Mouse (Mus musculus) hindbrain, embryonic 13.5 days (tissue): ENCODE results near the gene Gm20816. TPM values are rescaled to one million over a fixed set of nuclear protein-coding genes. Genes with fewer than 3 reads are reported as not detected.
"Not testable (repeated sequence)": the region's sequence is repeated elsewhere in the genome, so short reads cannot be mapped to it uniquely, and the experiment has no call there.

Experiments used
- ATAC-seq: fragments of 200-750 bp; cut with Nextera tagmentation; 2 replicates; pipeline ENCODE4 v1.8.0; 2017; ENCODE audit warnings: moderate TSS enrichment; ENCODE audit not compliant: low FRiP score
- H3K27ac ChIP-seq: fragments of 300-500 bp; sonication (generic); 2 replicates; pipeline ENCODE4 v1.5.1; 2015; ENCODE audit warnings: inconsistent platforms, mild to moderate bottlenecking, moderate library complexity
- H3K27me3 ChIP-seq: fragments of 300-500 bp; sonication (generic); 2 replicates; pipeline ENCODE4 v1.6.1; 2015; ENCODE audit warnings: mild to moderate bottlenecking, inconsistent platforms
- H3K36me3 ChIP-seq: fragments of 300-500 bp; sonication (generic); 2 replicates; pipeline ENCODE4 v1.6.1; 2015; ENCODE audit warnings: mild to moderate bottlenecking, inconsistent platforms
- H3K4me1 ChIP-seq: fragments of 300-500 bp; sonication (generic); replicated peaks from 2 replicates; pipeline ENCODE4 v1.6.1; 2015; ENCODE audit warnings: inconsistent platforms
- H3K4me2 ChIP-seq: fragments of 300-500 bp; sonication (generic); 2 replicates; pipeline ENCODE4 v1.6.1; 2015; ENCODE audit warnings: inconsistent platforms, mild to moderate bottlenecking, moderate library complexity
- H3K4me3 ChIP-seq: fragments of 300-500 bp; sonication (generic); 2 replicates; pipeline ENCODE4 v1.5.1; 2015; ENCODE audit warnings: mild to moderate bottlenecking, inconsistent platforms
- H3K9ac ChIP-seq: fragments of 300-500 bp; sonication (generic); 2 replicates; pipeline ENCODE4 v1.6.1; 2015; ENCODE audit warnings: mild to moderate bottlenecking, inconsistent platforms
- H3K9me3 ChIP-seq: fragments of 300-500 bp; sonication (generic); 2 replicates; pipeline ENCODE4 v1.6.1; 2016; ENCODE audit warnings: inconsistent platforms
- WGBS: fragments of 180-500 bp; shearing (Covaris S2); methylation state at CpG from one replicate; pipeline ENCODE4 v1.1.7; 2015; 5-methylcytosine and 5-hydroxymethylcytosine counted together
- polyA plus RNA-seq: library from polyadenylated mRNA; unstranded; fragments of >200 nt; fragmentation: Nextera tagmentation; extraction: Ambion mirVana; gene quantifications from 2 replicates; pipeline ENCODE4 v1.2.1, GENCODE M21; 2015

Gene Gm20816
- polyA plus RNA-seq: not detected in 2 replicates

DNA sequence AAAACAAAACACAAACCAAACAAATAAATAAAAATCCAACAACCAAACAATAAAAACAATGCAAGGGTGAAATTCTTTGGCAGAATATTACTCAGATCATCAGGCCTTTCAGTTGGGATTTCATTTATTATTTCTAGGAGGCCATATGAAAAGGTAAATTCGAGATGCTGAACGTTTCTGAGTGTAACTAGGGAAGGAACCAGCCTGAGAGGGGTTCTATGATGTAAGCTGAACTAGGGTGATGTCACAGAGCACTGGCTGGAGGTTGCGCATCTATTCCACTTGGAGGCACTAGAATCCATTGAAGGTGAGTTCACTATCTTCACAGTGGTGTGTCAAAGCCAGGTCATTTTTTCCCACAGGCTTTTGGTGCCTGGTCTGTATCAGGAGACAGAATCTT lies at the start of gene Gm20816:
Gene Gm20816, plus strand, starts transcription at position 301 of the 400 bp plus-strand sequence.
- not testable (repeated sequence) for H3K4me2 ChIP-seq, H3K9ac ChIP-seq, H3K27ac ChIP-seq, H3K4me3 ChIP-seq, H3K9me3 ChIP-seq, ATAC-seq, H3K36me3 ChIP-seq, H3K4me1 ChIP-seq, H3K27me3 ChIP-seq
- WGBS: no CpG with 5 or more reads among the region's 3 CpGs

Other genes starting within 250 kb of the Gm20816 start
- not detected in 2 replicates for gene Gm20937, start 243.1 kb upstream of the Gm20816 start, polyA plus RNA-seq